Mouse (Mus musculus) liver, postnatal 0 days (tissue): ENCODE results near the gene Suz12.

ENCODE experiments used
- CTCF ChIP-seq: sonication (generic); IDR thresholded peaks from 2 replicates; pipeline ENCODE4 v1.5.1; 2016; ENCODE audit warnings: antibody characterized with exemption, low read depth
- EP300 ChIP-seq: IDR thresholded peaks from 2 replicates; pipeline ENCODE4 v1.6.1; 2016; ENCODE audit warnings: antibody characterized with exemption, low read depth, mild to moderate bottlenecking

DNA sequence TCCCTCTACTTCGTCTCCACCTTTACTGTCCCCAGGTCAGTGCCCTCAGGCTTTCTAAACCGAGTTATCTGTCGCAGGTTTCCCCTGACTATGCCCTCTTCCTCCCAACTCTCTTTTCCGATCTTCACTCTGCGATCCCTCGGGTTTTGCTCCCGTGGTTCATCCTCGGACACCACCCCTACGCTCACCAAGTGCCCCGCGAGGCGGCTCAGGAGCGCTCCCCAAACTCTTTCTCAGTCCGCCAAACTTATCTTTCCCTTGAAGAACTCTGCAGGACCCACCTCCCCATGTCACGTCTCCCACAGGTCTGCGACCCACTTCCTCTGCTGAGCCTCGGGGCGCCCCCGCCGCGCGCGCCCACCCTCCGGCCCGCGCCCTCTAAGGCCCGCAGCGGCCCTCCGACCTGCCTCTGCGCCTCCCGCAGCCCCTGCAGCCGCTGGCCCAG lies 87.5 kb downstream of the Suz12 start:
- TF ChIP-seq CTCF (no peak), EP300 (no peak)
